Mouse (Mus musculus): Measurements from ENCODE around the gene Ralgps1. TPM values are rescaled to one million over a fixed set of nuclear protein-coding genes. Genes with fewer than 3 reads are reported as not detected.
"Not testable (repeated sequence)": the region's sequence is repeated elsewhere in the genome, so short reads cannot be mapped to it uniquely, and the experiment has no call there.

Gene Ralgps1
- polyA plus RNA-seq, 1 experiment from 2014 or later: 42.8 TPM

DNA sequence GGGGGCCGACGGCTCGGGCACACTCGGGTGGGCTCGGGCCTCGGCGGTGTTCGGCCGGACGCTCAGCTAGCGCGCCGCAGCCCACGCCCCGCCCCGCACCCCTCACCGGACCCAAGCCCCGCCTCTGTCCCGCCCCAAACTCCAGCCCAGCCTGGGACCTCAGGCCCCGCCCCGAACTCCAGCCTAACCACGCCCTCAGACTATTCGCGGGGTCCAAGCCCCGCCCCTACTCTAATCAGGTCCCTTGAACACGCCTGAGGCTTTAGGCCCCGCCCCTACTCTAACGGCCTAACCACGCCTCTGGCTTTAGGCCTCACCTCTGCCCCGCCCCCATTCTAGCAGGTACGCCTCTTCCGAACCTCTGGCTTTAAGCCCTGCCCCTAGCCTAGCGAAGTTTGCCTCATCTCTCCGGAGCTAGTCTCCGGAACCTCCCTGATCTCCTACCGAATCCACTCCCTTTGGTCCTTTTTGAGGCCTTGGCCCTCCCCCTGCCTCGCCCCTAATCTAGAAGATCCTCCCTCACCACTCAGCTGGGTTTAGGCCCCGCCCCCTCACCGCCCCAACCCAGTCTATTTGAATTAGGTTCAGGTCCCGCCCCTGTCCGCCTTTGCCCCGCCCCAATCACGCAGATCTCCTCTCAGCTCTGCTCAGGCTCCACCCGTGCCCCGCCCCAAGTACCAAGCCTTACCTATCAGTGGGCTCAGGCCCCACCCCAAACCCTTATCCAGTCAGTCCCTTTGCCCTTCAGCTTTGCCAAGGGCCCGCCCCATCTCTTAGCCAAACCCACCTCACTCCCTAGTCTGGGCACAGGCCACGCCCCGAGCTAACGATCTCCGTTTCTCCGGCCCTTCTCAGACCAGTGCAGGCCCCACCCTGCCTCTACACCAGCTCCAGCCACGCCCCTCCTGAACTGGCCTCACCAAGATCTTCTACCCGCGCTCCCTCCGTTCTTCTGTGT lies 240.5 kb downstream of the Ralgps1 start:
- H3K27ac ChIP-seq (replicated peaks): peak overlapping the region; percentile 66
- WGBS: under 1% methylated on average over 53 of the region's 55 CpGs
- H3K4me2 ChIP-seq: peak overlapping the region; percentile 89
- H3K27me3 ChIP-seq: no peaks in the 10 kb centered on the region
- peak overlapping the region; percentile 53 for H3K4me3 ChIP-seq
- no peaks in the 10 kb centered on the region for H3K9me3 ChIP-seq
- peaks cover 29% of the 10 kb centered on the region for H3K4me1 ChIP-seq (replicated peaks)
- peak overlapping the region; percentile 56 for H3K9ac ChIP-seq
- no peaks in the 10 kb centered on the region for H3K36me3 ChIP-seq
- ATAC-seq (ENCODE audit: low FRiP score, low read depth): peak; percentile 93

DNA sequence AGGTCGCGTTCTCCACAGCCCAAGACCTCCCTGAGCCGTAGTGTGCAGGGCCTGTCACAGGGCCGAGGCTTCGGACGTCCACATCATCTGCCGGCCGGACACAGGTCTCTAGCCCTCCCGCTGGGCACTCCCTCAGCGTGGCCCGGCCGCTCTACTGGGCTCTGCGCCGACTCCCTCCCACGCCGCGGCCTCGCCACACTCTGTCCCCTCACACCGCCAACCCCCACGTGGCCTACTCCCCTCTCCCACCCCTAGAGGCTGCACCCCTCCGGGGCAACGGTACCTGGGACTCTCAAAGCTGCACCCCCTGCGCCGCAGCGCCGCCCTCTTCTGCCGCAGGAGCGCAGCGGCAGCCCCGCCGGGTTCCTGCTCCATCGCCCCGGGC lies 241.2 kb downstream of the Ralgps1 start:
- H3K9me3 ChIP-seq: no peaks in the 10 kb centered on the region
- no peaks in the 10 kb centered on the region for H3K36me3 ChIP-seq
- H3K4me2 ChIP-seq: peak overlapping the region; percentile 89
- peak overlapping the region; percentile 62 for H3K27ac ChIP-seq (replicated peaks)
- H3K27me3 ChIP-seq: no peaks in the 10 kb centered on the region
- H3K4me3 ChIP-seq: peak overlapping the region; percentile 53
- H3K4me1 ChIP-seq (replicated peaks): peaks cover 29% of the 10 kb centered on the region
- H3K9ac ChIP-seq: peak overlapping the region; percentile 56
- ATAC-seq (ENCODE audit: low FRiP score, low read depth): peak; percentile 33
- WGBS: under 1% methylated on average over 33 of the region's 33 CpGs

DNA sequence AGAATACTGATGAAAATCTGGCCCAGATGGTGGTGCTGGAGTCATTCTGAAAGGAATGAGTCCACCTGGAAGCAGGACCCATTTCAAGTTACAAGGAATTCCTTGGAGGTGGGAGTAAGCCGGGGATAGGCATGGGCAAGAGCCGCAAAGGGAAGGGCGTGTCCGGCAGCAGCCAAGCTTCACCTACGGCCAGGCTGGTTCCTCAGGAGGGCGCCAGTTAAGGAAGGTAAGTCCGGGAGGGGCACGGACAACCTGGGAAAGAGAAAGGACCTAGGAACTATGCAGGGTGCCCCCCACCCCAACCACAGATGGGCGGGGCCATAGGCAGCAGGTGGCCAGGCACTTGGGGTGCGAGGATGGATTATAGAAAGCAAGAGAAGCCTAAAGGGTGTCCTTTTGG lies 241.6 kb downstream of the Ralgps1 start:
- H3K9ac ChIP-seq: peak overlapping the region; percentile 56

DNA sequence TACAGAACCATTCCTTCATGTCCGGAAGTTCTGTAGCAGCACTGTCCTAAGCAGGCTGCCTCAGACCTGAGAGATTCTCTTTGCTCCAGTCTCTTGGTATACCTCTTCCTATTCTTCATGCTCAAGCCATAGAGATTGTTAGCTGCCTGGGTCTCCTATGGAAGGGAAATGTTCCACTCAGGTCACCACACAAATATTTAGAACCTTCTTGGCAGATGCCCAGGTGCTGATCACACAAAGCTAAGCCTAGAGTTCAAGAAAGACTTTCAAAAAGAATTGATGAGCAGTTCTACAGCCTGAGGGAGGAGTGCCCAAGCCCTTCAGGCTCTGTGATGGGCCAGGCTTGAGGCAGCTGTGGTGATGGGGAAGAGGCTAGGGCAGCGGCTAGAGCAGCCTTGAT lies 242.3 kb downstream of the Ralgps1 start:
- H3K9me3 ChIP-seq: no peaks in the 10 kb centered on the region

More for the DNA sequence above, 241.6 kb downstream of the Ralgps1 start:
- Histone ChIP-seq H3K9me3 (no peaks in the 10 kb centered on the region), H3K4me2 (peak overlapping the region; percentile 89), H3K4me1 (replicated peaks) (peaks cover 29% of the 10 kb centered on the region), H3K4me3 (peak overlapping the region; percentile 53), H3K36me3 (no peaks in the 10 kb centered on the region), H3K27ac (replicated peaks) (no peak overlapping the region), H3K27me3 (no peaks in the 10 kb centered on the region)
- WGBS: 3% methylated on average over 10 of the region's 10 CpGs
- ATAC-seq (ENCODE audit: low FRiP score, low read depth): no peak

DNA sequence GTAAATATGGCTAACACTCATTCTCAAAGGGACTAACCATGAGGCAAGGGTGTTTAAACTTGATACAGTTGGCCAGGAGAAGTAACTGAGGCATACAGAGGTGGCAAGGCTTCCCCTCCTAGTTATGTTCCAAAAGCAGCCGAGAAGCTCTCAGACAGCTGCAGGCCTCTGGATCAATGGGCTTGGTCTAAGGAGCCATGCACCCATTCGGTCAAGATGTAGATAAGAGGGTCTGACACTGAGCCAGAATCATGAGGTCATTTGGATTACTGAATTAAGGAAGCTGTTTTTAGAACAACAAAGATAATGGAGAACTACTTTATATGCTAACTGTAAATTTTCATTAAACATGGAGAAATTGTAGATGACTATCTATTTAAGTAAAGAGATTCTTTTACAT lies 244.0 kb downstream of the Ralgps1 start:
- Histone ChIP-seq H3K27me3 (no peaks in the 10 kb centered on the region), H3K4me2 (no peak overlapping the region), H3K4me3 (no peak overlapping the region), H3K9me3 (no peaks in the 10 kb centered on the region), H3K4me1 (replicated peaks) (peaks cover 24% of the 10 kb centered on the region), H3K27ac (replicated peaks) (no peak overlapping the region), H3K9ac (no peak overlapping the region), H3K36me3 (no peaks in the 10 kb centered on the region)
- 89% methylated on average over 2 of the region's 2 CpGs for WGBS
- ATAC-seq (ENCODE audit: low FRiP score, low read depth): no peak

More for the DNA sequence above, 242.3 kb downstream of the Ralgps1 start:
- H3K4me3 ChIP-seq: peak overlapping the region; percentile 53
- no peak overlapping the region for H3K27ac ChIP-seq (replicated peaks)
- ATAC-seq (ENCODE audit: low FRiP score, low read depth): no peak
- H3K9ac ChIP-seq: peak overlapping the region; percentile 56
- peaks cover 29% of the 10 kb centered on the region for H3K4me1 ChIP-seq (replicated peaks)
- no peaks in the 10 kb centered on the region for H3K36me3 ChIP-seq
- peak overlapping the region; percentile 89 for H3K4me2 ChIP-seq
- WGBS: 72% methylated on average over 2 of the region's 2 CpGs
- no peaks in the 10 kb centered on the region for H3K27me3 ChIP-seq

DNA sequence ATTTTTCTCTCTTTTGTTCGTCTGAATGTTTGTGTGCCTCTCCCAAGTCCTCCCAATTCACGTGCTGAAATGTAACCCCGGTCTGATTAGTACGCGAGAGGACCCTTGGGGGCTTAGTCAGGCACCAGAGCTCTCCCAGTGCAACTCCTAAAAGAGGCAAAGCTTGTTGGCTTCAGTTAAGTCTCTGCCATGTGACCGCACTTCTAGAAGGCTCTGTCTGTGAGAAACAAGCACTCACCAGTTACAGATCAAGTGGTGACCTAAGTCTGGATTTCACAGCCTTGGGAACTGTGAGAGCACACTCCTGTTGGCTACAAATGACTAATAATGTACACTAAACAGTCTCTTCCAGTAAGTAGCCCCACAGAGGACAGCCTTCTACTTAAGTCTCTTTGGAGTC lies 248.4 kb downstream of the Ralgps1 start:
- H3K9ac ChIP-seq: no peak overlapping the region
- no peaks in the 10 kb centered on the region for H3K36me3 ChIP-seq
- no peak overlapping the region for H3K4me2 ChIP-seq
- no peak overlapping the region for H3K4me3 ChIP-seq
- ATAC-seq (ENCODE audit: low FRiP score, low read depth): no peak
- no peaks in the 10 kb centered on the region for H3K27me3 ChIP-seq
- H3K9me3 ChIP-seq: no peaks in the 10 kb centered on the region
- no peak overlapping the region for H3K27ac ChIP-seq (replicated peaks)
- 76% methylated on average over 6 of the region's 6 CpGs for whole genome bisulfite sequencing
- no peaks in the 10 kb centered on the region for H3K4me1 ChIP-seq (replicated peaks)

DNA sequence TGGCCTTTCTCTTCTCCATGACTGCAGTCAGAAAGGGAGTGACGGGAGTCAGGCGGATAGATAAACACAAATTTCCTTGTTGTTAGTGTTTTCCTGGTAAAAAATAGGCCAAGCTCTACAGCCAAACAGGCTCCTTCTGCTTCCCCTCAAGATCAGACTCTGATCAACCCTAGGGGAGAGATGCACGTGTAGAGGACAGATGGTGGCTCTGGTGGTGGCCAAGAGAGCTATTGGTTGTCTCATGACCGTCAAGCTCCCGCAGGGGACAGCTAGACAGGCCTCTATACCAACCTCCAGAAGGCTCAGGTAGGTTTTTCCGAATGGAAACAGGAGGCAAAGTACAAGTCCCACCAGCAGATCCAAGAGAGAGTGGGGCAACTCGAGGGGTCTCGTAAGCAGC lies 270.8 kb downstream of the Ralgps1 start:
- H3K27me3 ChIP-seq: no peaks in the 10 kb centered on the region
- no peaks in the 10 kb centered on the region for H3K9me3 ChIP-seq
- no peak overlapping the region for H3K27ac ChIP-seq (replicated peaks)
- ATAC-seq (ENCODE audit: low FRiP score, low read depth): no peak
- H3K4me3 ChIP-seq: no peak overlapping the region
- 87% methylated on average over 8 of the region's 8 CpGs for WGBS
- H3K4me2 ChIP-seq: no peak overlapping the region
- no peak overlapping the region for H3K9ac ChIP-seq
- H3K4me1 ChIP-seq (replicated peaks): no peaks in the 10 kb centered on the region
- H3K36me3 ChIP-seq: peaks cover 8% of the 10 kb centered on the region

DNA sequence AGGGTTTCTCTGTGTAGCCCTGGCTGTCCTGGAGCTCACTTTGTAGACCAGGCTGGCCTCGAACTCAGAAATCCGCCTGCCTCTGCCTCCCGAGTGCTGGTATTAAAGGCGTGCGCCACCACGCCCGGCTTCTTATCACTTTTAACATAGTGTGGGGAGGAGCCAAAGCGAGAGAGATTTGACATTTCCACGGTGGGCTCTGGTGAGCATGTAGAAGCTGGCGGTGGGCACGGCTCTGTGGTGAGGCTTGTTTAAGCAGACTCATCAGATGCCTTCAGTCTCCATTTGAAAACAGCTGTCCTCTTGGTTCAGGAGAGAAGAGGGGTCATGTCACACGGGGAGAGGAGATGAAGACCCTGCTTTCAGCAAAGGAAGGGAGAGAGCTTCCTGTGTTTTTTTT lies 274.0 kb downstream of the Ralgps1 start:
- H3K36me3 ChIP-seq; H3K4me2 ChIP-seq; H3K9me3 ChIP-seq; H3K9ac ChIP-seq; H3K27ac ChIP-seq (replicated peaks); ATAC-seq (ENCODE audit: low FRiP score, low read depth); H3K27me3 ChIP-seq; H3K4me3 ChIP-seq; H3K4me1 ChIP-seq (replicated peaks): not testable (repeated sequence)
- WGBS: 93% methylated on average over 12 of the region's 12 CpGs

DNA sequence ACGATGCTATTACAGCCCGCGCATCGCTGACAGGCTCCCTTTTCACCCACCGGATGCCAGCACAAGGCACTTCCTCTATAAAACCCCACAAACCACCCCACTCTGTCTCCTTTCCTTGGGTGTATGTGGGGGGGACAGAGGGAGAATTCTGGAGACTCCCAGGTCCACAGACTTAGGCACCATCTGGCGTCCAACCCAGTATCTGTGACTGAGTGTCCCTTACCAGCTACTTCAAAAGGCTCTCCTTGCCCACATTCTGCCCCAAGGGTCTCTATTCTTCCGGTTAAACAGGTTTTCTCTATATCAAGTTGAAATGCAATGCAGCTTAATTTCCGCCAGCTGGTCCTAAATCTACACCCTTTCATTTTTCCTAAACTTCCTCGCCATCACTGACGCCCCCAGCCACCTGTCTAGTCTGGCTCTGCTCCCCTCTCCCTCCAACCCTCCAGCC lies 276.0 kb downstream of the Ralgps1 start:
- H3K4me3 ChIP-seq: no peak overlapping the region
- H3K9ac ChIP-seq: no peak overlapping the region
- 73% methylated on average over 10 of the region's 10 CpGs for WGBS
- ATAC-seq (ENCODE audit: low FRiP score, low read depth): no peak
- no peak overlapping the region for H3K27ac ChIP-seq (replicated peaks)
- H3K9me3 ChIP-seq: no peaks in the 10 kb centered on the region
- H3K4me2 ChIP-seq: no peak overlapping the region
- no peaks in the 10 kb centered on the region for H3K27me3 ChIP-seq
- H3K4me1 ChIP-seq (replicated peaks): no peaks in the 10 kb centered on the region
- no peaks in the 10 kb centered on the region for H3K36me3 ChIP-seq

DNA sequence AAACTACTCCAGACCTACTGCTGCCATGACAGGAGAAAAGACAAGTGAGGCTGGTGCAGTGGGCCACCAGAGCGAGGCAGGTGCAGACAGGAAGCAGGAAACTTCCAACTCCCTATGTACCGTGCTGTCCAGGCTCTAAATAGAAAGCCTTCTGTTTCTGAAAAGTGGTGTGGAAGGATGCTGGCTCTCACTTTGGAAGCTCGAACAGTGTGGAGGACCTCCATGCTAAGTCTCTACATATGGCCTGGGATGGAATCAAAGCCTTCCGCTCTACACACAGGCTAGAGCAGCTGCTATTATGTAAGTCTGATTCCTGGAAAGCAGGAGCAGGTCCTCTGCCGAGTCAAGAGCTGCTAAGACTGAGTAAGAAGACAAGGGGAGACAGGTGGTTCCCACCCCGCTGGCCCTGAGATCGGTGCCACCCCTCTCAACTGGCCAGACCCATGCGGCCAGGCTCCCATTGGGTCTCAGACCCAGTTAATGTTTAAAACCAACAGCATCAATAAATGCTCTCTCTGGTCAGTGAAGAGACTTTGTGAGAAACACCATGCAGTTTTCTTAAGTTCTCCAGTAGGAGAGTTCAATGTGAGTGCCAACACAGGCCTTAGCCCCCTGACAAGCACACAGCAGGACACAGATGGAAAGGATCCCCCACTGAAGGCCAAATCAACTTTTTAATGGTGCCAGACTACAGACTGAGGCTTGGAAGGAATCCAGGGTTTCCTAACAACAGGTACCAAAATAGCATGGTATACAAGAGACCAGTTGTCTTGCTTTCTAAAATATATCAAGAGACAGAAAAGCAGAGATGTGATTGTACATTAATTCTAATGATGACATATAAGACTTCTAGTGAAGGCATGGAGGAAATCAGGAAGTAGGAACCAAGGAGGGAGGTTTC lies 280.4 kb downstream of the Ralgps1 start:
- WGBS: 86% methylated on average over 8 of the region's 8 CpGs

DNA sequence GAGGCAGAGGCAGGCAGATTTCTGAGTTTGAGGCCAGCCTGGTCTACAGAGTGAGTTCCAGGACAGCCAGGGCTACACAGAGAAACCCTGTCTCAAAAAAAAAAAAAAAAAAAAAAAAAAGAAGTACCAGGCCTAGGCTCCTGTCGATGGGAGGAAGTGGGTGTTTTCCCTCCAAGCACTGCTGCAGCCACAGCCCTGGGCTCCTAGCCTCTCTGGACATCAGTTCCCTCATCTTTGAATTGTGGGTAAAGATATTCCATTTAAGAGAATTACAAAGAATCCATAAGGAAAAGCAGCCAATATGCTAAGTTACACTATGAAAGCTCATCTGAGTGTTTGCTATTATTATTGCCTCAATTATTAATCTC lies 281.3 kb downstream of the Ralgps1 start:
- H3K27me3 ChIP-seq; H3K4me2 ChIP-seq; ATAC-seq (ENCODE audit: low FRiP score, low read depth); H3K9ac ChIP-seq; H3K27ac ChIP-seq (replicated peaks); H3K9me3 ChIP-seq; H3K36me3 ChIP-seq; H3K4me3 ChIP-seq; H3K4me1 ChIP-seq (replicated peaks): not testable (repeated sequence)
- WGBS: 92% methylated on average over 1 of the region's 1 CpGs

More for the DNA sequence above, 280.4 kb downstream of the Ralgps1 start:
- no peak overlapping the region for H3K27ac ChIP-seq (replicated peaks)
- H3K9ac ChIP-seq: no peak overlapping the region
- H3K9me3 ChIP-seq: no peaks in the 10 kb centered on the region
- H3K4me3 ChIP-seq: no peak overlapping the region
- H3K27me3 ChIP-seq: no peaks in the 10 kb centered on the region
- H3K4me1 ChIP-seq (replicated peaks): peaks cover 8% of the 10 kb centered on the region
- H3K4me2 ChIP-seq: no peak overlapping the region
- ATAC-seq (ENCODE audit: low FRiP score, low read depth): no peak
- H3K36me3 ChIP-seq: no peaks in the 10 kb centered on the region

All from hindbrain, embryonic 15.5 days (tissue).